Mouse (Mus musculus): ENCODE results near the gene Tmem169.
"Not testable (repeated sequence)": the region's sequence is repeated elsewhere in the genome, so short reads cannot be mapped to it uniquely, and the experiment has no call there.

Gene Tmem169

DNA sequence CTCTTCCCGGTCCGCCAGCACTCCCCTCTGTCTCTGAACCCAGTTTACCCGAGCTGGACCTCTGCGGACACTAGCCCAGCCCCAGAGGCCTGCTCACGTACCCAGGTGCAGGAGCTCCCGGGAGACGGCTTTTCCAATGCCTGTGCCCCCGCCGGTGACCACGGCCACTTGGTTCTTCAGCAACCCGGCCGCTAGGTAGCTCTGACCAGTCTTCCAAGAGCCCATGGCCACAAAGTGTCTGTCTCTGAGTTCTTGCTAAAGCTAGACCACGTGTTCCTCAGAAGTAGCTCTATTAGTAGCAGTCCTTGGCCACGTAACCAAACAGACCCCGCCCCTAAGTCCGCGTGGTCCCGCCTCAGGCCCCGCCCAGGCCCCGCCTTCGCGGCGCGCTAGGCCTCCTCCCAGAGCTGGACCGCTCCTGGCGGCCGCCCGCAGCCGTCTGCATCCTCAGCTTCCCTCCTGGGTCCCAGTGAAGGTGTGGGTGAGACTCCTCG lies at the start of gene Tmem169, which contains the start of gene Pecr:
Tmem169 (plus strand) TSS at position 378 of the 494 bp plus-strand sequence.
Pecr (minus strand) TSS at position 323 of the 494 bp plus-strand sequence.
- peak; percentile 93 for DNase-seq (ENCODE audit: low read depth, low spot score)

DNA sequence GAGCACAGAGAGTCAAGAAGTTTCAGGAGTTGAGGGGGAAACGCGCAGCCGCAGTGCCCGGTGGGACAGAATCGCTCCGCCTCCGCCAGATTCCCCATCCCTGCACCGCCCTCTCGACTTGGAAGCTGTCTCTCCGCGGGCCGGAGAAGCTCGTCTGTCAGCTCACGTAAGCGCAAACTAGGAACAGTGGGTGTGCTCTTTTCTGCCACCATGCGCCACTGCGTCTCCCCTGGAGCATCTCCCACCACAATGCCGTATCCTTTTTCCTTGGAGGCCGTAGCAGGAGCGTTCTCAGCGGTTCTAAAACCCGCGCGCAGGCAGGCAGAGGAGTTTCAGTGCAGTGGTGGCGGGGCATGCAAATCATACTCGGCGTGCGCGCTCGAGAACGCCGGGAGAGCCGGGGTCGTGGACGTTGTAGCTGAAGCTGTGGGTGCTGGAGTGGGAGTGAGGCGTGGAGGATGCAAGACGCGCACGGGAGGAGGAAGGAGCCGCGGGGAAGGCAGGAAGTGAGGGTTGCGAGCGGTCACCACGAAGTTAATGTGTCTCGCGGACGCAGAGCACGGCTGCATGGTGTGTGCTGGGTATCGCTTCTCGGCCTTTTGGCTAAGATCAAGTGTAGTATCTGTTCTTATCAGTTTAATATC lies 47.7 kb upstream of the Tmem169 start:
- DNase-seq (ENCODE audit: low read depth, low spot score): peak; percentile 78

DNA sequence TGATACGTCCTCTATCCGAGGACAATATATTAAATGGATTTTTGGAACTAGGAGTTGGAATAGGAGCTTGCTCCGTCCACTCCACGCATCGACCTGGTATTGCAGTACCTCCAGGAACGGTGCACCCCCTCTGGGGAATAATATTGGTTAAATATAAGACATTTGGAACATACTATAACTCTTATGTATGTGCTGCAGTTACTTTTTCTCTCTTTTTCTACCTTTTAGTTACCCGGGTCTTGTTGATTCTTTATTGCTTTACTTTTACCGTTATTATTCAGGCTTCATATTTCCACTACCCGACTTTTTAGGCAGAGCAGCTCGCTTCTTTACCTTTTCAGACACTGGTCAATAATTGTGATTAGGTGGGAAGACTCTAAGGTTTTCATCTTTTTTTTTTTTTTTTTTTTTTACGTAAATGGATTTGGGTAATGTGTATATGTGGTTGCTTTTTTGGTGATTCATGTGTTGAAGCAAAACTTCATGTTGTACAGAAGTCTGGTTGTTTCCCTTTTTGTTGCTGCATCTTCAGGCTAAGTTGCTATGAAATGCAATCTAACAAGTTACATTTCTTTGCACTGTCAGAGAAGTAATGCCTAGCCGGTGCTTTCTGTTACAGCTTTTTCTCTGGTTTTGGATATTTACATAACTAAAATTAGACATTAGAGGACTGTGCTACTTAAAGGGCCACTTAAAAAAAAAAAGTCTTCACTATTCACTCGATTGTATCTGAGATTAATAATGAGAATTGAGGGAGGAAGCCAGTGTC lies 47.0 kb upstream of the Tmem169 start:
- peak; percentile 43 for DNase-seq (ENCODE audit: low read depth, low spot score)

DNA sequence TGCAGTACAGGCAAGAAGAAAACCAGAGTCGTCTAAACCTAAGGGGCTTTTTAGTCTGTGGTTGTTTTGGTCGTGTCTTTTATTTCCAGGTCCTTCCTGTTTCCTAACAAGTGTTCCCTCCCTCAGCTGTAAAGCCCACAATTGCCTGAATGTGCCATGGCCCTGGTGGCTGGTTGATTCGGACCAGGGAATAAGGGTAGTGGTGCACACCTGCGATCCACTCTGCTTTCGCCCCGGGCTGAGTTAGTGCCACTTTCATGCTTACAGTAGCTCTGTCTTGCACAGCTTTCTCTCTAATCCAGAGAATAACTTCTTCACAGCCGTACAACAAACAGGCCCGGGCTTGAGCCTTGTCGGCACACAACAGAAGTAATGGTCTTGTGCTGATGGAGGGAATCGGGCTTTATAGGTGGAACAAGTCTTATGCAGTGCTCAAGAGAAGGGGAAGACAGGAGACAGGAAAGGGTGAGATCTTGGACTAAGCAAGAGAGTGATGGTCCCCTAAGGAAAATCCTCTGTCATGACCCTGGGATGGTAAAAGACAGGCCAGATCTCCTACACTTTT lies 46.1 kb upstream of the Tmem169 start:
- no peak for DNase-seq (ENCODE audit: low read depth, low spot score)

DNA sequence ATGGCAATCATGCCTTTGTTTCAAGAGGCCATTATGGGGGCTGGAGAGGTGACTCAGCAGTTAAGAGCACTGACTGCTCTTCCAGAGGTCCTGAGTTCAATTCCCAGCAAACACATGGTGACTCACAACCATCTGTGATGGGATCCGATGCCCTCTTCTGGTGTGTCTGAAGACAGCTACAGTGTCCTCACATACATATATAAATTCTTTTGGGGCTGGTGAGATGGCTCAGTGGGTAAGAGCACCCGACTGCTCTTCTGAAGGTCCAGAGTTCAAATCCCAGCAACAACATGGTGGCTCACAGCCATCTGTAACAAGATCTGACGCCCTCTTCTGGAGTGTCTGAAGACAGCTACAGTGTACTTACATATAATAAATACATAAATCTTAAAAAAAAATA lies 45.1 kb upstream of the Tmem169 start:
- not testable (repeated sequence) for DNase-seq (ENCODE audit: low read depth, low spot score)

DNA sequence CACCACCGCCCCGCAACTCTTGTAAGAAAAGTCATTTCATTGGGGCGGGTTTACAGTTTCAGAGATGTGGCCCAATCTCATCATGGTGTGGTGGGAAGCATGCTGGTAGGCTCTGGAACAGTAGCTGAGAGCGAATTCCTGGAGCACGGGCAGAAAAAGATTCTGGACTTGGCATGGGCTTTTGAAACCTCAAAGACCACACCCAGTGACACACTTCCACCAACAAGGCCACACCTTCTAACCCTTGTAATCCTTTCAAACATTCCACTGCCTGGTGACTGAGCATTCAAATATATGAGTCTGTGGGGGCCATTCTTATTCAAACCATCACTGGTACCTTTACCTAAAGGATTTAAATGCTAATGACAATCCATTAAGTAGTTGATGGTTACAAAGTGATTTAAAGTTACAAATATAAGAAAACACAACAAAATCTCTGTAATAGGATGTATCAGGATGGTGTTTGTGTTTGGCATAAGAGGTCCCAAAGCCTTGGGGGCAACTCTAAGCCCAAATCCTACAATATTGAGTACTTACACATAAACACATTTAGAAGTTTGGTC lies 41.5 kb upstream of the Tmem169 start:
- DNase-seq (ENCODE audit: low read depth, low spot score): no peak

DNA sequence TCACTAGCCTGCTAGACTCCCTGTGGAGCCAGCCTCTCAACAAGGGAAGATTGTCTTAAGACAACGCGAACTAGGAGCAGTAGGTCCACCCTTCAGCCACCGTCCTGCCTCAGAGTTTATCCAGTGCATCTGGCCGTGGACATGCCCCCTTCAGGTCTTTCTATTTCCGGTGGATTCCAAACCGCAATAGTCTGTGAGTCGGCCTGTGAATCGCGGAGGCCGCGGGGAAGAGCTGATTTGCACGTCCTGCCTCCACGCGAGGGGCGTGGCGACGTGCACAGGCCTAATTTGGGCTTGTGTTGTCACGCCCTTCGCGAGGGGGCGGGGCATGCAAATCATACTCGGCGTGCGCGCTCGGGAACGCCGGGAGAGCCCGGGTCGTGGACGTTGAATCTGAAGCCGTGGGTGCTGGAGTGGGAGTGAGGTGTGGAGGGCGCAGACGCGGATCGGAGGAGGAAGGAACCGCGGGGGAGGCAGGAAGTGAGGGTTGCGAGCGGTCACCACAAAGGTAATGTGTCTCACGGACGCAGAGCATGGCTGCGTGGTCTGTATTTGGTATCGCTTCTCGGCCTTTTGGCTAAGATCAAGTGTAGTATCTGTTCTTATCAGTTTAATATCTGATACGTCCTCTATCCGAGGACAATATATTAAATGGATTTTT lies 40.4 kb upstream of the Tmem169 start:
- DNase-seq (ENCODE audit: low read depth, low spot score): peak; percentile 97

DNA sequence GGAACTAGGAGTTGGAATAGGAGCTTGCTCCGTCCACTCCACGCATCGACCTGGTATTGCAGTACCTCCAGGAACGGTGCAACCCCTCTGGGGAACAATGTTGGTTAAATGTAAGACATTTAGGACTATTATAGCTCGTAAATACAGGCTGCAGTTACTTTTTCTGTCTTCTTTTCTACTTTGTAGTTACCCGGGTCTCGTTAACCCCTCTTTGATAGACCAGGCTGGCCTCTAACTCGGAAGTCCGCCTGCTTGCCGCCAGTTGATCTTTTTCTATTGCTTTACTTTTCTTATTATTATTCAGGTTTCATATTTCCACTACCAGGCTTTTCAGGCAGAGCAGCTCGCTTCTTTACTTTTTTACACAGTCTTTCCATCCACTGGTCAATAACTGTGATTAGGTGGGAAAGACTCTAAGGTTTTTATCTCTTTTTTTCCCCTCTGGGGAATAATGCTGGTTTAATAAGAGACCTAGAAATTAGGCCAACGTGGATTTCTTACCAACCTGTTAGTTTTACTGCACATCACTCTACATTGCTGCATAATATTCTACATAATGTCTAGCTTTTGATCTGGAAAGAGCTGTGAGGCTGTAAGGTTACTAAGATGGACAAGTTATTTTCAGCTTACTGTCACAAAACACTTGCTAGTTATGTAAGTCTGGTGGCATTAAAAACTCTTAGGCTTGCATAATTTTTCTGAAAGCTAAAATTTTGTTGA lies 39.7 kb upstream of the Tmem169 start:
- peak; percentile 83 for DNase-seq (ENCODE audit: low read depth, low spot score)

DNA sequence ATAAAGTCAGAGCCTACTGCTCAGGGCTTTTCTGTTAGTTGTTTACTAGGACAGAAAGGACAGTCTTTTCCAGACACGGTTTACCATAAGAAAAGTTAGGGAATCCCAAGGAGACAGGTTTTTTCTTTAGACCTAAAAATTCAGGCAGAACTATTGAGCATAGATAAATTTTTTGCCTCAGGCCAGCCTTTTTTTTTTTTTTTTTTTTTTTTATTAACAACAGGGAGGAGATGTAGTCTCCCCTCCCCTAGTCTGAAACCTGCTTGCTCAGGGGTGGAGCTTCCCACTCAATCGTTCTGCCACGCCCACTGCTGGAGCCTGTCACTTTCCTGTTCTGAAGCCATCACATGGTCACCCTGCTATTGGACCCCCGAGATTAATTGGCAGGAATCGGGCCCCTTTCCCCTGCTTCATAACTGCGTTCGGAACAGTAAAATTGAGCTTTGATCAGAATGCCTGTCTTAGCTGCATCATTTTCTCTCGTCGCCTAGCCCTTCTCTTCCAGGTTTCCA lies 35.9 kb upstream of the Tmem169 start:
- not testable (repeated sequence) for DNase-seq (ENCODE audit: low read depth, low spot score)

DNA sequence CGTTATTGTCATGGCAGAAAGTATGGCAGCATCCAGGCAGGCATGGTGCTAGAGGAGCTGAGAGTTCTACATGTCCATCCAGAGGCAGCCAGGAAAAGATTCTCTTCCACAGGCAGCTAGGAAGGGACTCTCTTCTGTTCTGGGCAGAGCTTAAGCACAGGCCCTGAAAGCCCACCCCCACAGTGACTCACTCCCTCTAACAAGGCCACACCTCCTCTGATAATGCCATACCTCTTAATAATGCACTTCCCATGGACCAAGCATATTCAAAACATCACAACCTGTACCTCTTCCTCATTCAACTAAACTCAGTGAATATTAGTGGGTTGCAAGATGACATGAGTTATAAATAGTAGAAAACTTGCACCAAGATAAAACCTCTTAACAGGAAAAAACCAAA lies 32.4 kb upstream of the Tmem169 start:
- DNase-seq (ENCODE audit: low read depth, low spot score): no peak

DNA sequence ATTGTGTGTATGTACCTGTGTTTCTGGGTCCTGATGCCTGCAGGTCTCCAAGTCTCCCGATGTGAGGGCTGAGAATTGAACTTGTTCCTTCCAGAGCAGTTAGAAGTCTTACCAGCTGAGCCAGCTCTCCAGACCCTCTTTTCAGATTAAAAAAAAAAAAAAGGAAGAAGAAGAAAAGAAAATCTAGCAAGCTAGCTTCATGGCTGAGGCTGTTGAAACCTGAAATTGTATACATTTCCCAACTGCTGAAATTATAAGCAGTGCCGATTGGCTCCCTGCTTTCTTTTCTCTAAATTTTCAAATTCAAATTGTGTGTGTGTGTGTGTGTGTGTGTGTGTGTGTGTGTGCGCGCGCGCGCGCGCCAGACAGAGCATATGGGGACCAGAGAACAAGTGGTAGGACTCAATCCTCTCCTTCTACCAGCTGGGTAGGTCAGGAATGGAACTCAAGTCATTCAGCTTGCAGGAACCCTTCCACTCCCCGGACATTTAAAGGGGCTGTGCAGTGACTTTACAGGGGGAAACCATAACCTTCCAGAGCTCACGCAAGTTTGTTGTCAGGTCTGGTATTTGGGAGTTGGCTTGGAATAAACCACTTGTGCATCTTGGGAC lies 30.2 kb upstream of the Tmem169 start:
- DNase-seq (ENCODE audit: low read depth, low spot score): peak; percentile 10

DNA sequence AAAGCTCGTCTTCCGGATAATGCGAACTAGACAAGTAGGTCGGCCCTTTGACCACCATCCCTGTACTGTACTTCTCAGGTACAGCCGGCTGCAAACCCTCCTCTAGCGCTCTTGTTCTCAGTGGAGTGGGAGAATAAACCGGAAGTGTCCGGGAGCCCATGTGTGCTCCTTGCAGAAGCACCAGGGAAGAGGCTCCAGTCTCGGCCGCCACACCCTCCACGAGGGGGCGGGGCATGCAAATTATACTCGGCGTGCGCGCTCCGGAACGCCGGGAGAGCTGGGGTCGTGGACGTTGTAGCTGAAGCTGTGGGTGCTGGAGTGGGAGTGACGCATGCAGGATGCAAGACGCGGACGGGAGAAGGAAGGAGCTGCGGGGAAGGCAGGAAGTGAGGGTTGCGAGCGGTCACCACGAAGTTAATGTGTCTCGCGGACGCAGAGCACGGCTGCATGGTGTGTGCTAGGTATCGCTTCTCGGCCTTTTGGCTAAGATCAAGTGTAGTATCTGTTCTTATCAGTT lies 29.6 kb upstream of the Tmem169 start:
- peak; percentile 93 for DNase-seq (ENCODE audit: low read depth, low spot score)

DNA sequence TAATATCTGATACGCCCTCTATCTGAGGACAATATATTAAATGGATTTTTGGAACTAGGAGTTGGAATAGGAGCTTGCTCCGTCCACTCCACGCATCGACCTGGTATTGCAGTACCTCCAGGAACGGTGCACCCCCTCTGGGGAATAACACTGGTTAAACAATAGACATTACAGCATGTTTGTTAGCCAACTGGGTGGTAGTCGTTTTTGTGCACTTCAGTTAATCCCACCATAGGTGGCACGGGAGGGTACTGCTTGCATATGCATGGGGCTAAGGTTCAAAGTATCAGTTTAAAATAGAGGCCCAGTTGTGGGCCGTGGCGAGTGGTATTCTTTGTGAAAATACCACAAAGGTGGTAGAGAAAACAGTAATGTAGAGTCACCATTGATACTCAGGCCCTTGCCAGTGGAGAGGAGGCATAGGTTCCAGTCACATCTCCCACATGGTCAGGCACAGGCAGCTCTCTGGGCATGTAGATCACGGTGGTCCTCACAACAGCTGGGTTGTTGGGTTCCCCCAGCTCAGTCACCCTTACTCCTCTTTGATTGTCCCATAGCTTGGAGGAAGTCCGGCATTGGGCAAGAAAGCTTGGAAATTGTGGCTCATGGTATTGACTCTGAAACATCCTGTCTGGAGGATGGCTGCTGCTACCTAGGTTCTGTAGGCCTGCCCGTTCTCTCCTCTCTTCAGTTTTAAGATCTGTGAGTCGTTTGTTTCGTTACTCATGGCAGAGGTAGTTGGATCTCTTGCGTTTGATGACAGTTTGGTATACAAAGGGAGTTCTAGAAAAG lies 28.9 kb upstream of the Tmem169 start:
- peak; percentile 88 for DNase-seq (ENCODE audit: low read depth, low spot score)

DNA sequence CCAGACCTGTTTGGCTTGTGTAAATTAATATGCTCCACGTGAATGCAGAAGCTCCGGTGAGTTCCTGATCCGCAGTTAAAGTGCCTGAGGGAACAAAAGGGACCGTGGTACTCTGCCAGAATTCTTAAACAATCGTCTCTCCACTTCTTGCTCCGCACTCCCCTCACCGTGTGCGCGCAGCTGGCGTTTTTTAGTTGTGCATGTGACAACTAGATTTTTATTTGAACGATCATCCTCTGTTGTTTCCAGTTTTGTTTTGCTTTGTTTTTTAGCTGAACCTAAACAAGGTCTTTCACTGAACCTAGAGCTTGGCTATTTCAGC lies 28.4 kb upstream of the Tmem169 start:
- no peak for DNase-seq (ENCODE audit: low read depth, low spot score)

DNA sequence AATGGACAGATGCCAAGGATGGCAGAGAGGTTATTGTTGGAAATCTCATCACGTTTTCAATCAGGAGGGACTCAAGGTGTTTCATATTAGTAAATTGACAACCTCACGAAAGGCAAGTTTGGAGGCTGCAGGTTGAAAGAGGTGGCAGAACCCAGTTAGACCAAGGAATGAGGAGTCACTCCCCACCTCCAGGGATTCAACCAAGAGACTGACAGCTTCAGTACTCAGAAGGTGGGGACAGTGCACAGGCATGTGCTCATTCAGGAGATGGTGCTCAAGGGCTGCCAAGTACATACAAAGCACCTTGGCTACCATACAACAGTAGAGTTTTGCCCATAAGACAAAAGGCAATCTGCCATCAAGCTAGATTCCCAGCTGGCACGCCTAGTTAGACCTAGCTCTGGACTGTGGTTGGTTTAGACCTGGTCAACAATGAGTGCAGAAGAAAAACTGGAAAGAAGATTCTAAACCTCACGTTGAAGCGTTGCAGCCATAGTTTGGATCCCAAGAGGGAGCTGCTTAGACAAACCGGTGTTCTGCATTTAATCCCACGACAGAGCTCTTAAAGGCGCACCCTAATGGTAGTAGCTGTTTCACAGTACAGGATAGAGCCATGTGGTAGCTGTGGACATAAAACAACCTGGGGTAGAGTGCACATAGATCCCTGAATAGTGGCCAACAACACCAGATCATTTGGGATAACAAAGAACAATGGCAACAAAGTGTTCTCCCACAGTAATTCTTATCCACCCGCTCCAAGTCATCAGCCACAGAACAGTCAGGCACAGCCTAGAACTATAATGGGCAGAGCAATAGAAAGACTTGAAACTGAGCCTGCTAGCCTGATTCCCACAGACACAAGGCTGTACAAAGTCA lies 27.6 kb upstream of the Tmem169 start:
- DNase-seq (ENCODE audit: low read depth, low spot score): no peak

DNA sequence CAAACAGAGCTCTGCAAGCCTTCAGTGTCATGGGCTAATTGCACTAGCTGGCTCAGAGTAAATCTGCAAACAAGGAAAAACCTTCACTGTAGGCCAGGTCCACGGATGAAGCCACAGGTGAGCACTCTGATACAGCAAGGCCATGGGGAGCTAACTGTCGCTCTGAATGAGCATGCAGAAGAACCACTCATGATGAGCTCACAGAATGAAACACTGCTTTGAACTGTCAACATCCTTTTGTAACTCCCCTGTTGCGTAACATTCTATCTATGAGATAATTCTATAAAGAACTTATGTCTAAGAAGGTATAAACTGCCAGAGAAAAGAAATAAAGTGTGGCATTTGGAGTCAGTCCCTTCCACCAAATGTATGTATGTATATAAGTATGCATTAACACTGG lies 21.1 kb upstream of the Tmem169 start:
- no peak for DNase-seq (ENCODE audit: low read depth, low spot score)

DNA sequence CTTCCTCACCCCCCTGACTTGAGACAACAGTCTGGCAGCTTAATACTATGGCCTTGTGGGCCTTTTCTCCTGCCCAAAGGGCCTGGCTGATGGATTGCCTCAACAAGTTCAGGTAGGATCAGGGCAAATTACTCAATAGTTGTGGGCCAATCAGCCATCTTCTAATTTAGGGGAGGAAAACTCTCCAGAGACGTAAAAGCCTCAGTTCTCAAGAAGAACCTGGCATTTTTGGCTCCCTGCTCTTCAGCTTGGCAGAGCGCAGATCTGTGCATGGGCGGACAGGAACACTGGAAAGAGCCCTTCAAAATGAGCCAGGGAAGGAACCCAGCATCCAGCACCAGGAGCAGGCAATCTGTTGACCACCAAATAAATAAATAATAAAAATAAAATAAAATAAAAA lies 6.1 kb upstream of the Tmem169 start:
- no peak for DNase-seq (ENCODE audit: low read depth, low spot score)

DNA sequence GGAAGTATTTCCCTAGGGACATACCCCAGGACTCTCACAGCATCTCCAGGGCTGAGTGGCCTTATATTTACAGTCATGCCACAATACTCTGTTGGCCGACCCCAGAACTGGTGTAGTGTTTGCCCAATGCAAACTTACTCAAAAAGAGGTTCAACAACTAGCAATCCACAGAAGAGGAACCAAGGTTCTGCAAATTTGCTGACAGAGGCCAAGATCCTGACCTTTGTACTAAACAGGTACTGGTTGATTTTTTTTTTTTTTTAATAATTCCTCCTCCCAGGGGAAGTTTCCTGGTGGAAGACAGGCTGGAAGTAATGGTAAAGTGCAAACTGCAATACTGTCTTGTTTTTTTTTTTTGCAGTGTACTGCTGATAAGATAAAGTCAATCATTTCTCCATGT lies 1.6 kb upstream of the Tmem169 start:
- no peak for DNase-seq (ENCODE audit: low read depth, low spot score)

DNA sequence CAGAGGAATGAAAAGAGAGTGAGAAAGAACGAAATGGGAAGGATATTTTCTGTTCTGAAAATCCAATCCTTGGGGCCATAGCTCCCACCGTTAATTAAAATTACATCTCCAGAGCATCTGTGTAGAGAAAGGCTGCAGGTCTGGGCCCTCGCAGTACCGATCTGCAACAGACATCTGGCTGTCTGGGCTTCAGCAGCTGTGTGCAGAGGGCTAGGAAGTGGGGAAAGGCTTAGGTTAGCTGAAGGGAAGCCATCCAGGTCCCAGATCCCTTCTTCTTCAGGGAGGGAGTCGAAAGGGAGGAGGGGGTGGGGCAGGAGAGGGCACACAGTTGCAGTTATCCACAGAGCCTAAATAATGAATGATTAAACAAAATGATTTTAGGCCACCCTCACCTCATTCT lies 370 bp downstream of the Tmem169 start:
- DNase-seq (ENCODE audit: low read depth, low spot score): no peak
